Mouse (Mus musculus) forebrain, embryonic 14.5 days (tissue): ENCODE measurements around the gene Ap1ar. TPM values are rescaled to one million over a fixed set of nuclear protein-coding genes. Genes with fewer than 3 reads are reported as not detected.

ENCODE experiments used
- ATAC-seq: fragments of 200-750 bp; cut with Nextera tagmentation; 2 replicates; pipeline ENCODE4 v1.8.0; 2017; ENCODE audit warnings: mild to moderate bottlenecking, moderate library complexity
- DNase-seq: peaks from one replicate; pipeline ENCODE4 v3.0.0-alpha.2; 2015; ENCODE audit warnings: low spot score
- H3K27ac ChIP-seq: fragments of 300-500 bp; sonication (generic); 2 replicates; pipeline ENCODE4 v1.5.1; 2014; ENCODE audit warnings: low read depth, mild to moderate bottlenecking, control low read depth, low read length, moderate library complexity
- H3K27me3 ChIP-seq: fragments of 300-500 bp; sonication (generic); replicated peaks from 2 replicates; pipeline ENCODE4 v1.6.1; 2014; ENCODE audit warnings: low read length, control low read depth, mixed read lengths; ENCODE audit not compliant: control insufficient read depth, insufficient read depth
- H3K36me3 ChIP-seq: fragments of 300-500 bp; sonication (generic); 2 replicates; pipeline ENCODE4 v1.6.1; 2014; ENCODE audit warnings: low read length, control low read depth; ENCODE audit not compliant: control insufficient read depth, insufficient read depth
- H3K4me1 ChIP-seq: fragments of 300-500 bp; sonication (generic); 2 replicates; pipeline ENCODE4 v1.6.1; 2014; ENCODE audit warnings: antibody characterized with exemption, low read length, control low read depth; ENCODE audit not compliant: control insufficient read depth, insufficient read depth
- H3K4me2 ChIP-seq: fragments of 300-500 bp; sonication (generic); 2 replicates; pipeline ENCODE4 v1.6.1; 2014; ENCODE audit warnings: mild to moderate bottlenecking, control low read depth, low read length
- H3K4me3 ChIP-seq: fragments of 300-500 bp; sonication (generic); 2 replicates; pipeline ENCODE4 v1.5.1; 2014; ENCODE audit warnings: low read depth, low read length, control low read depth
- H3K9ac ChIP-seq: fragments of 300-500 bp; sonication (generic); 2 replicates; pipeline ENCODE4 v1.6.1; 2014; ENCODE audit warnings: mild to moderate bottlenecking, low read length, control low read depth, moderate library complexity
- H3K9me3 ChIP-seq: fragments of 300-500 bp; sonication (generic); replicated peaks from 2 replicates; pipeline ENCODE4 v1.6.1; 2016; ENCODE audit warnings: low read length, control low read depth, mixed read lengths; ENCODE audit not compliant: control insufficient read depth
- WGBS: fragments of 180-500 bp; shearing (Covaris S2); extraction: QIAGEN DNeasy Blood & Tissue Kit; methylation state at CpG from one replicate; pipeline ENCODE4 v1.1.7; 2014; 5-methylcytosine and 5-hydroxymethylcytosine counted together
- polyA plus RNA-seq: library from polyadenylated mRNA; unstranded; fragments of >200 nt; fragmentation: Nextera tagmentation; extraction: Ambion mirVana; gene quantifications from 2 replicates; pipeline ENCODE4 v1.2.1, GENCODE M21; 2014

The Ap1ar gene
- polyA plus RNA-seq, 1 experiment from 2014 or later, result 42.8 TPM

GRCm38 (mm10) chr3:127796271-127796670, 41.1 kb downstream of the Ap1ar start:
- no peaks in the 10 kb centered on the region for H3K27me3 ChIP-seq
- no peaks in the 10 kb centered on the region for H3K36me3 ChIP-seq
- 96% methylated on average over 7 of the region's 7 CpGs for WGBS
- H3K9ac ChIP-seq, result no peak overlapping the region
- no peaks in the 10 kb centered on the region for H3K9me3 ChIP-seq
- ATAC-seq (no peak), DNase-seq (no peak)
- no peak overlapping the region for H3K4me2 ChIP-seq
- H3K4me3 ChIP-seq, result no peak overlapping the region
- no peak overlapping the region for H3K27ac ChIP-seq
- no peaks in the 10 kb centered on the region for H3K4me1 ChIP-seq

DNA sequence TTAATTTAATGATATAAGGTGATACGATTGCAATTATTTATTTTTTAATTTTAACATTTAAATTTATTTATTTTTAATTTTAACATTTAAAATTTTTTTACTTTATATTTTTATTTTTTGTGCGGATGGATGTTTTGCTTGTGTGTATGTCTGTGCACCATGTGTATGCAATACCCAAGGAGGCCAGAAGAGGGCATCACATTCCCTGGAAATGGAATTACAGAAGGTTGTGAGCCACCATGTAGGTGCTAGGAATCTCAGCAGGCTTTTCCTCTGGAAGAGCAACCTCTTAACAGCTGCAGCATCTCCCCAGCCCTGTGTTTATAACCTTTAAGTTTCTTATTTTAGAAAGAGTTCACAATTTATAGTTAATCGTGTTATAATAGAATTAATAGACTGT, 41.6 kb downstream of the Ap1ar start:
- no peak for ATAC-seq
- Histone ChIP-seq H3K36me3 (no peaks in the 10 kb centered on the region), H3K4me1 (peaks cover 2% of the 10 kb centered on the region; the same call in 1 of the 2 replicates), H3K9ac (no peak overlapping the region), H3K27ac (no peak overlapping the region), H3K27me3 (no peaks in the 10 kb centered on the region), H3K9me3 (no peaks in the 10 kb centered on the region), H3K4me2 (no peak overlapping the region), H3K4me3 (no peak overlapping the region)
- no peak for DNase-seq
- WGBS, result 97% methylated on average over 3 of the region's 3 CpGs

DNA sequence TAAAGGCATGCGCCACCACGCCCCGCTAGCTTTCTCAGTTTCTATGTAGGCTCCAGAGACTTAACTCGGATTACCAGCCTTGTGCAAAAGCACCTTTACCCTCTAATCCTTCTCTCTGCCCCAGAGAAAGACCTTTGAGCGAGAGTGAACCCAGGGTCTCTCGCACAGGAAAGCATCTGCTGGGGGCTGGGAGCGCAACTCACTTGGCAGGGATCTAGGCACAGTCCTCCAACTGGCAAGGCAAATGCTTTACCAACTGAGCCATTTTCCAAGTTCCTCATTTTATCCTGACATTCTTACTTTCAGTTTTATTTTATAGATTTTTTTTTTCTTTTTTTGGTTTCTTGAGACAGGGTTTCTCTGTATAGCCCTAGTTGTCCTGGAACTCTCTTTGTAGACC, 44.3 kb downstream of the Ap1ar start:
- WGBS, result 73% methylated on average over 7 of the region's 7 CpGs

GRCm38 (mm10) chr3:127791595-127792561, 45.4 kb downstream of the Ap1ar start:
- Histone ChIP-seq H3K4me3 (no peak overlapping the region), H3K27me3 (peaks cover 21% of the 10 kb centered on the region), H3K9ac (no peak overlapping the region), H3K27ac (no peak overlapping the region), H3K4me1 (peaks cover 5% of the 10 kb centered on the region; the same call in 1 of the 2 replicates), H3K4me2 (peak overlapping the region; percentile 98; the same call in 1 of the 2 replicates), H3K9me3 (no peaks in the 10 kb centered on the region), H3K36me3 (no peaks in the 10 kb centered on the region)
- no peak for DNase-seq
- no peak for ATAC-seq
- WGBS, result 59% methylated on average over 4 of the region's 4 CpGs

More for the DNA sequence above, 44.3 kb downstream of the Ap1ar start:
- peaks cover 18% of the 10 kb centered on the region for H3K27me3 ChIP-seq
- no peaks in the 10 kb centered on the region for H3K9me3 ChIP-seq
- H3K9ac ChIP-seq, result no peak overlapping the region
- peaks cover 5% of the 10 kb centered on the region; the same call in 1 of the 2 replicates for H3K4me1 ChIP-seq
- no peak for ATAC-seq
- no peak overlapping the region for H3K4me2 ChIP-seq
- no peak overlapping the region for H3K4me3 ChIP-seq
- no peak overlapping the region for H3K27ac ChIP-seq
- no peaks in the 10 kb centered on the region for H3K36me3 ChIP-seq
- DNase-seq, result no peak

DNA sequence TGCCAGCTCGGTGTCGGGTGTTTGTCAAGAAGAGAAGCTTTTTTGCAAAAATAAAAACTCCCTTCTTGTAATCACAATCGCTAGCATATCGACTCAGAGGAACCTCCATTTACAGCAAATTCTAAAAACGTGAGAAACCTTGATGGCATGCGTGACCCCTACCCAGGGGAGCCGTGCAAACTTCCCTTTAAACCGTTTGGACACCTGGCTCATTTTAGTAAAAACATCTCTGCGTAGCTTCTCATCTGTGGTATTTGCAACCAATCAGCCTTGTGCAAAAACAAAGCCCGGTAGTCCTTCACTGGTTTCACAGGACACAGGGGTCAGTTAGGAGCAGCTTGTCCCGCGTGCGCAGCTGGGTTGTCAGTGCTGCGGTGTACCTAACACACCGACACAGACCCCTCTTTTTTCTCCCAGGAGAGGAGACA, 46.3 kb downstream of the Ap1ar start:
- ATAC-seq (no peak), DNase-seq (no peak)
- H3K4me3 ChIP-seq, result peak overlapping the region; percentile 53
- H3K27ac ChIP-seq, result no peak overlapping the region
- 1% methylated on average over 15 of the region's 15 CpGs for WGBS
- no peaks in the 10 kb centered on the region for H3K9me3 ChIP-seq
- H3K4me1 ChIP-seq, result peaks cover 5% of the 10 kb centered on the region; the same call in 1 of the 2 replicates
- peaks cover 21% of the 10 kb centered on the region for H3K27me3 ChIP-seq
- no peaks in the 10 kb centered on the region for H3K36me3 ChIP-seq
- peak overlapping the region; percentile 63; the same call in 1 of the 2 replicates for H3K9ac ChIP-seq
- H3K4me2 ChIP-seq, result peak overlapping the region; percentile 98

- Histone ChIP-seq H3K9me3 (no peaks in the 10 kb centered on the region), H3K4me1 (peaks cover 5% of the 10 kb centered on the region; the same call in 1 of the 2 replicates), H3K27me3 (peaks cover 21% of the 10 kb centered on the region), H3K9ac (peak overlapping the region; percentile 65), H3K27ac (no peak overlapping the region), H3K4me3 (peak overlapping the region; percentile 53), H3K36me3 (no peaks in the 10 kb centered on the region), H3K4me2 (peak overlapping the region; percentile 98)
- DNase-seq (peak; percentile 71), ATAC-seq (peak; percentile 78)
- under 1% methylated on average over 36 of the region's 36 CpGs for WGBS
Measured at GRCm38 (mm10) chr3:127790234-127791055, 46.9 kb downstream of the Ap1ar start.

- Histone ChIP-seq H3K27ac (no peak within 1 kb of the TSS), H3K4me3 (peak within 1 kb of the TSS; percentile 53), H3K4me2 (peak within 1 kb of the TSS; percentile 98), H3K9ac (peak within 1 kb of the TSS; percentile 65), H3K27me3 (peaks cover 21% of the 10 kb centered on the region), H3K36me3 (no peaks in the 10 kb centered on the region), H3K9me3 (no peaks in the 10 kb centered on the region), H3K4me1 (peaks cover 5% of the 10 kb centered on the region; the same call in 1 of the 2 replicates)
- WGBS, result under 1% methylated on average over 37 of the region's 44 CpGs
- DNase-seq, result peak; percentile 33
- ATAC-seq, result peak; percentile 53
Measured at GRCm38 (mm10) chr3:127789500-127790191, 47.7 kb downstream of the Ap1ar start, which contains the start of gene Tifa. Gene Tifa, plus strand, starts transcription at chr3:127789805.

DNA sequence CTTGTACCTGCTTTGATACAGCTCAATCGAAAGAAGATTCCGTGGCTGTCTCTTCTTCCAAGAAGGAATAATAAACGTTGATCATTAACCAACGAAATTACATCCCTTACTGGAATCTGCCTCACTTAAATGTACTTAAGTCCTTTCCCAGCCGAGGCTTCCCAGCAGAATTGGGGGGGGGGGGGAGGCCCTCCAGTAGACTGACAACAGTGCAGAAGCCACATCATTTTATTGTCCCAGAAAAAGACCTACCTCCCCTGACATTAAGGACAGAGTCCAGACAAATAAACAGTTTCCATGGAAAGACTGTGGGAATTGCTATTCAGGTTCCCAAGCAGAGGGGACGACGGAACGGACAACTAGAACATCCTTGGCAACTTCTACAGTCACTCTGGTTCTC, 48.4 kb downstream of the Ap1ar start:
- peak overlapping the region; percentile 53; the same call in 1 of the 2 replicates for H3K4me3 ChIP-seq

More for the DNA sequence above, 48.4 kb downstream of the Ap1ar start:
- ATAC-seq (no peak), DNase-seq (no peak)
- peaks cover 21% of the 10 kb centered on the region for H3K27me3 ChIP-seq
- no peaks in the 10 kb centered on the region for H3K9me3 ChIP-seq
- no peak overlapping the region for H3K27ac ChIP-seq
- no peaks in the 10 kb centered on the region for H3K36me3 ChIP-seq
- no peak overlapping the region for H3K9ac ChIP-seq
- peak overlapping the region; percentile 98 for H3K4me2 ChIP-seq
- peaks cover 5% of the 10 kb centered on the region; the same call in 1 of the 2 replicates for H3K4me1 ChIP-seq
- 18% methylated on average over 8 of the region's 8 CpGs for WGBS
